Comparison of ENCODE assay signal across 10 mouse cellular contexts in the genomic region with DNA sequence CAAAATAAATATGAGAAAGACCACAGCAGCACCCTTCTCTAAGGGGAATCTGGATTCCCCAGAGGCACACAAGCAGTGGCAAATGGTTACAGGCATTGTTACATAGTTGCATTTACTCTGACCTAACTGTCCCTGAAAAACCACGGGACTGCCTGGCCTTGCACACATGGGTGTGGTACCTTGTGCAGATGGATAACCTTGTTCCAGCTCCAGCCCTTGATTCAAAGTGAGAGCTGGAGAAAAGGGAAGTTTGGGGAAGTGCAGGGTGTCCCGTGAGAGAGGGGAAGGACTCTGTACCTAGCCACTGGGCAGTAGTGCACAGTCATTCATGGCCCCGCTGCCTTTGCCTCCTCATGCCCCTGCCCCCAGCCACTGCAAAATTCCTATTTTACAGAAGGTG. TPM values are rescaled to one million over a fixed set of nuclear protein-coding genes. Genes with fewer than 3 reads are reported as not detected.
DNase-seq lines count a peak whose midpoint lies in the region; ATAC-seq lines count a peak whose summit lies in the region.
"Had no signal": no experiment of that assay in that cellular context is flagged by ENCODE, and none has a peak within 500 bp of the region (broad histone marks: within the 10 kb centered on the region; RNA-seq: fewer than 3 reads in every experiment).

No protein-coding gene starts in this region.

- no peak overlapping the region for H3K4me3 ChIP-seq in liver, embryonic 15.5 days (replicated peaks)
- H3K4me3 ChIP-seq in liver, embryonic 12.5 days: no peak overlapping the region

- H3K27ac ChIP-seq in liver, embryonic 15.5 days (replicated peaks): no peak overlapping the region; the same call in 1 of the 2 replicates
- no peak overlapping the region for H3K27ac ChIP-seq in liver, embryonic 12.5 days

- H3K4me1 ChIP-seq in liver, embryonic 15.5 days (replicated peaks): peaks cover 49% of the 10 kb centered on the region
- H3K4me1 ChIP-seq in liver, embryonic 12.5 days: peaks cover 61% of the 10 kb centered on the region

- H3K9ac ChIP-seq in liver, embryonic 15.5 days: no peak overlapping the region
- no peak overlapping the region for H3K9ac ChIP-seq in liver, embryonic 12.5 days

- no peak for ATAC-seq in liver, embryonic 15.5 days (ENCODE audit: insufficient read depth)
- no peak for ATAC-seq in liver, embryonic 12.5 days
- peak; percentile 27 to 34; a peak in 3 of 4 replicates for ATAC-seq in hematopoietic stem cell, adult 5-6 weeks (replicated peaks in 1 of 2; ENCODE audit: insufficient read depth in 1 of 2, low FRiP score in 2 of 2, low TSS enrichment in 1 of 2, low read depth in 1 of 2, poor library complexity in 2 of 2, severe bottlenecking in 2 of 2)

- peak overlapping the region; percentile 16; the same call in 1 of the 2 replicates for H3K4me2 ChIP-seq in liver, embryonic 15.5 days
- H3K4me2 ChIP-seq in liver, embryonic 12.5 days: no peak overlapping the region

- peaks cover 26% of the 10 kb centered on the region for H3K27me3 ChIP-seq in liver, embryonic 15.5 days
- H3K27me3 ChIP-seq in liver, embryonic 12.5 days (replicated peaks): peaks cover 41% of the 10 kb centered on the region

- WGBS in liver, embryonic 15.5 days (ENCODE audit: insufficient replicate concordance): 8% methylated on average over 3 of the region's 3 CpGs
- 20% methylated on average over 3 of the region's 3 CpGs for WGBS in liver, embryonic 12.5 days (ENCODE audit: insufficient replicate concordance)

- DNase-seq in adrenal gland, adult 8-10 months: peak; percentile 42
- no peak for DNase-seq in adrenal gland, adult 18-20 months (ENCODE audit: low spot score in 2 of 2)
- peak; percentile 69 to 74 for DNase-seq in monocyte, adult 2 months (ENCODE audit: low read depth in 1 of 2, low spot score in 2 of 2)
- no peak for DNase-seq in thymus, postnatal 4 days
- DNase-seq in MN1 (ENCODE audit: low spot score): no peak
- DNase-seq: cerebellum, postnatal 14 days; spleen, adult 18-20 months had no signal

- H3K36me3 ChIP-seq in liver, embryonic 15.5 days (replicated peaks): no peaks in the 10 kb centered on the region
- H3K36me3 ChIP-seq in liver, embryonic 12.5 days: no peaks in the 10 kb centered on the region

- no peaks in the 10 kb centered on the region for H3K9me3 ChIP-seq in liver, embryonic 15.5 days (replicated peaks)
- H3K9me3 ChIP-seq in liver, embryonic 12.5 days (replicated peaks): no peaks in the 10 kb centered on the region

RNA-seq across cellular contexts. Expression of gene Tgfbi, which starts 2.4 kb away (rescaled TPM):
- 100 to 1,000 TPM in 2 of 4 experiments, 10 to 100 TPM in 2; 35.2 to 174 (median 104) TPM for total RNA-seq in adrenal gland, adult 8-10 months (2022)
- total RNA-seq in adrenal gland, adult 18-20 months (2021): 10 to 100 TPM; 38.3 to 86.5 TPM
- 9.7 and 11.1 TPM in 2 replicates for polyA plus RNA-seq in liver, embryonic 15.5 days (2015; fragmentation: Nextera tagmentation; extraction: Ambion mirVana)
- polyA plus RNA-seq in liver, embryonic 12.5 days (2016; fragmentation: Nextera tagmentation; extraction: Ambion mirVana): 13.4 and 14.0 TPM in 2 replicates
- total RNA-seq in hematopoietic stem cell, adult 5-6 weeks (2017): 17.4 and 25.6 TPM in 2 replicates

Comparison
In these comparisons a context has a peak if more than half of its experiments do, and no peak if none do; other contexts are left out.
1. DNase-seq: peak in adrenal gland, adult 8-10 months (single experiment) and monocyte, adult 2 months (2 of 2); none in adrenal gland, adult 18-20 months (0 of 2), thymus, postnatal 4 days (single experiment) and MN1 (single experiment).
2. ATAC-seq: peak in hematopoietic stem cell, adult 5-6 weeks (2 of 2); none in liver, embryonic 15.5 days (single experiment) and liver, embryonic 12.5 days (single experiment).